Mouse (Mus musculus): ENCODE results near the gene Olfr1423.
A peak's percentile ranks its signal among the peaks of the same experiment; 100 is the strongest.
"Not testable (repeated sequence)": the region's sequence is repeated elsewhere in the genome, so short reads cannot be mapped to it uniquely, and the experiment has no call there.

The Olfr1423 gene

GRCm38 (mm10) chr19:12006361-12006947, 34.7 kb downstream of the Olfr1423 start:
- no peak for DNase-seq (ENCODE audit: low spot score)

GRCm38 (mm10) chr19:12005376-12006360, 35.4 kb downstream of the Olfr1423 start:
- DNase-seq (ENCODE audit: low spot score): peak; percentile 76

- no peak for DNase-seq (ENCODE audit: low spot score)
These were observed 36.7 kb downstream of the Olfr1423 start for GRCm38 (mm10) chr19:12004216-12005008.

GRCm38 (mm10) chr19:12003568-12003967, 37.5 kb downstream of the Olfr1423 start:
- DNase-seq (ENCODE audit: low spot score): no peak

- no peak for DNase-seq (ENCODE audit: low spot score)
These were observed 38.3 kb downstream of the Olfr1423 start for GRCm38 (mm10) chr19:12002791-12003190.

- peak; percentile 26 for DNase-seq (ENCODE audit: low spot score)
These were observed 39.0 kb downstream of the Olfr1423 start for GRCm38 (mm10) chr19:12002125-12002524.

GRCm38 (mm10) chr19:12001686-12002085, 39.4 kb downstream of the Olfr1423 start:
- no peak for DNase-seq (ENCODE audit: low spot score)

GRCm38 (mm10) chr19:11995722-11996448, 45.2 kb downstream of the Olfr1423 start:
- DNase-seq (ENCODE audit: low spot score): no peak

- DNase-seq (ENCODE audit: low spot score): no peak
These were observed 46.2 kb downstream of the Olfr1423 start for GRCm38 (mm10) chr19:11994703-11995431.

- no peak for DNase-seq (ENCODE audit: low spot score)
These were observed 48.6 kb downstream of the Olfr1423 start for GRCm38 (mm10) chr19:11992441-11993029.

- no peak for DNase-seq (ENCODE audit: low spot score)
These were observed 49.1 kb downstream of the Olfr1423 start for GRCm38 (mm10) chr19:11992034-11992433.

- DNase-seq (ENCODE audit: low spot score): no peak
These were observed 51.8 kb downstream of the Olfr1423 start for GRCm38 (mm10) chr19:11989334-11989733.

- no peak for DNase-seq (ENCODE audit: low spot score)
These were observed 53.3 kb downstream of the Olfr1423 start for GRCm38 (mm10) chr19:11987841-11988240.

- DNase-seq (ENCODE audit: low spot score): not testable (repeated sequence)
These were observed 56.5 kb downstream of the Olfr1423 start for GRCm38 (mm10) chr19:11984614-11985013.

Data from left cerebral cortex, adult 11 months (tissue).